Mouse (Mus musculus) stomach, postnatal 0 days (tissue): ENCODE measurements around the gene Ntm.

Source experiments
- CTCF ChIP-seq: IDR thresholded peaks from 2 replicates; pipeline ENCODE4 v1.5.1; 2016; ENCODE audit warnings: antibody characterized with exemption, low read depth, mild to moderate bottlenecking, moderate library complexity
- EP300 ChIP-seq: optimal IDR thresholded peaks from 2 replicates; pipeline ENCODE3; 2016; ENCODE audit warnings: antibody characterized with exemption

GRCm38 (mm10) chr9:29025104-29025503 is 937.8 kb downstream of the Ntm start:
- TF ChIP-seq CTCF (no peak), EP300 (no peak)
